Mouse (Mus musculus) heart, postnatal 14 days (tissue): ENCODE measurements around the gene Dock8. TPM values are rescaled to one million over a fixed set of nuclear protein-coding genes. Genes with fewer than 3 reads are reported as not detected.

Experiments used
- DNase-seq, 2 experiments: peaks; one replicate each; pipeline ENCODE4 v3.0.0; 2021 to 2022
- intact Hi-C: fragments of 180-260 bp; cut with DNase I; formaldehyde crosslinking; loops from one replicate; pipeline ENCODE4 v1.15.1; 2025
- total RNA-seq, 2 experiments: library from RNA; stranded (reverse); gene quantifications; 2 replicates each; pipeline ENCODE4 v1.2.3; 2021

Gene Dock8
- total RNA-seq, 2 experiments from 2014 or later, result 16.0 to 19.8 TPM

DNA sequence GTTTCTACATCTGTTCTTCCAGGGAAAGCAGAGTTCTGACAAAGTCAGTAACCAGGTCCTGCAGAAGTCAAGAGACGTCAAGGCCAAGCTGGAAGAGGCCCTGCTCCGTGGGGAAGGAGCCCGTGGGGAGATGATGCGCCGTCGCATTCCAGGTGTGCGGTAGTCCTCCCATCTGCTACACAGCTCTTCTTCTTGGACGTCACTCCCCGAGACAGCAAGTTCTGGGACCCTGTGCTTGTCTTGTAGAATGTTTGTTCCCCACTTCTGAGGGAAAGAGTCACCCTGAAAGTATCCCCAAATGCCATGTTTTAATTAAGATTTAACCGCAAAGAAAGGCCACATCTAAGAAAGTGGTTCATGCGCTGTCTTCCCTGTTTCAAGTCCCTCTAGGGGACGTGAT, 164.1 kb downstream of the Dock8 start:
- DNase-seq, result no peak
- intact Hi-C loops, result no loop called here

DNA sequence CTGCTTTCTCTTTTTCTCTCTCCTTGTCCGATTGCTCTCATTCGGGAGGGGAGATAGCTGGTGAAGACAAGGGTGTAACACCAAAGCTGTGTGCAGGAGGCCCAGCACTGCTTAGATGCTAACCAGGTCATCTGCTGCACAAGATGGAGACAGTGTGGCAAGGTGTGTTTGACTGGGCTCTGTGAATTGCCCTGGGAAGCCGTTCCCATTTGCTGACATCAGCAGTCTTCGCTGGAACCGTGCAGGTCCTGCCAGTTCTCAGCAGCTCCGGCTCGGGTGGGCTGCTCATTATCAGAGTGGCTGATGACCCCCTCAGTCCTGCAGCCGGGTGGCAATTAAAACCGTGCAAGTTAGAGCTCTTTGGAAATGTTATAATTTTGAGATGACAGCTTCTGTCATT, 167.1 kb downstream of the Dock8 start:
- intact Hi-C loops, result no loop called here
- no peak for DNase-seq

DNA sequence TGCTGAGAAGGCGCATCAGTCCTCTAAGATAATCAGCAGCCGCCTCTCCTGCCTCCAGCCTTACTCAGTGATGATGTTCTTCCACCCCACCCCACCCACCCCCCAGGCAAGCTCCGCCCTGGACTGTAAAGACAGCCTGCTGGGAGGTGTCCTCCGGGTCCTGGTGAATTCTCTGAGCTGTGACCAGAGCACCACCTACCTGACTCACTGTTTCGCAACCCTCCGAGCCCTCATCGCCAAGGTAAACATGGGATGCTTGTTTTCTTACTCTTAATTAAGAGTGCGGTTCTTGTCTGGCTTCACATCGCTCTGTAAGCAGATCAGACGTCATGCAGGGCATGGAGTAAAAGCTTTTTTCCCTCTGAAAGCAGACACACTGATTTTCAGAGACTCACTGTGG, 172.1 kb downstream of the Dock8 start:
- intact Hi-C loops, result no loop called here
- no peak for DNase-seq

DNA sequence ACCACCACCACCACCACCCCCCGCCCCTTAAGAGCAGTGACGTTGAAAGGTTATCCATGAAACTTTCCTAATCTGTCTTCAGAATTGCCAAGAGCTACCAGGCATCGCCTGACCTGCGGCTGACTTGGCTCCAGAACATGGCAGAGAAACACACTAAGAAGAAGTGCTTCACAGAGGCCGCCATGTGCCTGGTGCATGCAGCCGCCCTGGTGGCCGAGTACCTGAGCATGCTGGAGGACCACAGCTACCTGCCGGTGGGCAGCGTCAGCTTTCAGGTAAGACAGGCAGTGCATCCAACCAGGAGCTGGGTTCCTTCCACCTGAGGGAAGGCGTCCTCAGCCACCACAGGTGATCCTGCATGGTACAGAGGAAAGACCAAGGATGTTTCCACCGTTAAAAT, 177.4 kb downstream of the Dock8 start:
- DNase-seq, result no peak

DNA sequence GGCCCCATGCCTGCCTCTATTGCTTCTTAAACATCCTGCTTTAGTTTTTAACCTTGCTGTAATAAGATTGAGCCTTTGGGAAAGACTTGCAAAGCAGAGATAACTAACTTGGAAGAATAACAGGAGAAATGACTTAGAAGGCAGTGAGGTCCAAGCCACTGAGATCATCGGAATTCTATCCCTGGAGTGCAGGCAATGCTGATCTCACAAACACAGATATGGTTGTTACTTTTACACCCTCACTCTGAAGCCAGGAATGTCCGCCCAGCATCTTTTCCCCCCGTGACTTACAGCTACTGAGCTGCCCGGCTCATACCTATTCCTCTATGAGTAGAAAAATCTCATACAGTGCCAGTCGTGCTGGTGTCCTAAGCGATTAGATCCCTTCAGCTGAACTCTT, 180.7 kb downstream of the Dock8 start:
- DNase-seq, result peak; percentile 25 to 48
- intact Hi-C loops, result loop anchor here (5.0 kb wide), 1 partner anchor 48 kb away; no protein-coding TSS in a partner anchor

More for the DNA sequence above, 177.4 kb downstream of the Dock8 start:
- intact Hi-C loops, result no loop called here

DNA sequence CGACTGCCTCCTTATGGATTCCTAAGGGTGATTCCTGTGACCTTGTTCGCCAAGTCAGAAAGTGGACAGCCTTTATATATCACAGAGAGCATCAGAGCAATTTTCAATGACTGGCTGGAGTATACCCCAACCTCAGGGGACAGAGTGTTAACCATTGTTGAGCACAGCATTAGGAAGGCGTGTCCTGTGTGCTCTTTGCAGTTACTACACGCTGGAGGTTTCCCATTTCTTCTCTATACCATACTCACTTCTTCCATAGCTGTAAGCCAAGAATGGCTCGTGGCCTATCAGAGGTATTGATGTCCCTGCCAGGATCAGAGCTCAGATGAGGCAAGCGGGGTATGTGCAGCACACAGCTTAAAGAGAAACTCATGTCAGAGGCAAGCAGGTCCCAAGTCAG, 181.2 kb downstream of the Dock8 start:
- no peak for DNase-seq
- intact Hi-C loops, result loop anchor here (5.0 kb wide), 1 partner anchor 48 kb away; no protein-coding TSS in a partner anchor

DNA sequence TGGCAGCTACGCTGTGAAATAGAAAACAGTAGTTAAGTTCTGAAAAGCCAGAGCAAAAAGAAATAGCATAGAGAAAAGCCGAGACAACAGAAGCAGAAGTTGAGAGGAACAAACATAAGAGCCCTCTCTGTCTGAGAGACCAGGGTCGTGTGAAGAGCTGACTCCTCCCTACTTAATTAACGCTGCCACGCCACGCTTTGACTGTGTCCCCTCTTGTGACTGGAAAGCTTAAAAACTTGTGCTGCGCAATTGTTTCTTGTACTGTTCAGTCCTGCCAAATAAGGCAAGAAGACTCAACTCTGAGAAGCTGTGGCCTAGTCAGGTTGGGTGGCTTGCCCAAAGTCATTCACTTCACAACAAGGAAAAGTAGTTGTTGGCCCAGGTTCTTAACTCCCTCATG, 184.7 kb downstream of the Dock8 start:
- intact Hi-C loops, result loop anchor here (5.0 kb wide), 1 partner anchor 52 kb away; no protein-coding TSS in a partner anchor
- DNase-seq, result no peak

DNA sequence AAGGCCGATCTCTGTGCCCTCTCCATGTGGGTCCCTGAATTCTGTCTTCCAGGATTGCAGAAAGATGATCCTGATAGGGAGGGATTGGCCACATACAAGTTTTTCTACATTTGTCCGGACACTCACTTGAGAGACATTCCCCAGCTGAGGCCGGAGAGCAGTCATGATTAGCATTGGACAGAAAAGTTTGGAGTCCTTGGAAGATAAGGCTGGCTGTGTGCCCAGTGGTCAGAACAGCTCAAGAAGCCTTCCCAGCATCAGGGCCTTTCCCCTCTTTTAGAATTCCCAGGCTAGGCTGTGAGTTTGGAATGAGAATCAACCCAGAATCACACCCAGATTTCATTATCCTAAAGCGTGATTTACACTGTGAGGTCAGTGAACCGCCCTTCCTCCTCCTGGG, 187.0 kb downstream of the Dock8 start:
- intact Hi-C loops, result no loop called here
- peak; percentile 70 to 71 for DNase-seq

DNA sequence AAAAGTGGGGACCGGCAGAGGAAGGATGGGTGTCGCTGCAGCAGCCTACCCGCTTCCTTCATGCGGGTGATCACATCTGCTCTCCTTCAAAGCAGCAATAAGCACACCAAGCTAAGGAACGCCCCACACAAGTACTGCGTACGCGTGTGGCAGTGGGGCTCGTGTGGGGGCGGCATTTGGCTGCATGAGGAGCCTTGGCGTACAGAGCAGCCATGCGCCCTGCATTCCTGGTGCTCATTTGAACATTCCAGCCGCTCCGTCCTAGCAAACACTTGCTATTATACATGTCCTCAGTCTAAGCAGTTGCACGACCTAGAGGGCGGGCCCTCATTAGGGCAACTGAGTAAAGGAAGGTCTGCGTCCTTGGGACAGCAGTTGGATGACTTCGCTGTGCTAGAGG, 188.3 kb downstream of the Dock8 start:
- intact Hi-C loops, result no loop called here

DNA sequence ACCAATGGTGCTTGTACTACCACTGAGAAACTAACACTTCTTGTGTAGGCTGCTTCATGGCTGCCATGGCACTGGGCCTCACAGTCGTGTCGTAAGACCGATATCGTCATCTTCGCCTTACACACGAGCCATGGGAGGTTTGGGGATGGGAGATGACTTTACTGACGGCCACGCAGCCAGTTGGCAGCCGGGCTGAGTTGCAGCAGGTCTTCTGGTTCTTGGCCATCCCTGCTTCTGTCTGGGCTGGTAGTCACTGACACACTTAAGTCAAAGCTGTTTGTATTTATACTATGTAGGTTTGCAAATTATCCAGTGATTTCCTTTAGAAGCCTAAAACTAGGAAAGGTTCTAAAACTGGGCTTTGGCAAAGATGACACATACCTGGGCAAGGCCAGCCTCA, 194.4 kb downstream of the Dock8 start:
- intact Hi-C loops, result no loop called here

More for the DNA sequence above, 188.3 kb downstream of the Dock8 start:
- DNase-seq, result peak in 1 of 2 experiments; percentile 20

DNA sequence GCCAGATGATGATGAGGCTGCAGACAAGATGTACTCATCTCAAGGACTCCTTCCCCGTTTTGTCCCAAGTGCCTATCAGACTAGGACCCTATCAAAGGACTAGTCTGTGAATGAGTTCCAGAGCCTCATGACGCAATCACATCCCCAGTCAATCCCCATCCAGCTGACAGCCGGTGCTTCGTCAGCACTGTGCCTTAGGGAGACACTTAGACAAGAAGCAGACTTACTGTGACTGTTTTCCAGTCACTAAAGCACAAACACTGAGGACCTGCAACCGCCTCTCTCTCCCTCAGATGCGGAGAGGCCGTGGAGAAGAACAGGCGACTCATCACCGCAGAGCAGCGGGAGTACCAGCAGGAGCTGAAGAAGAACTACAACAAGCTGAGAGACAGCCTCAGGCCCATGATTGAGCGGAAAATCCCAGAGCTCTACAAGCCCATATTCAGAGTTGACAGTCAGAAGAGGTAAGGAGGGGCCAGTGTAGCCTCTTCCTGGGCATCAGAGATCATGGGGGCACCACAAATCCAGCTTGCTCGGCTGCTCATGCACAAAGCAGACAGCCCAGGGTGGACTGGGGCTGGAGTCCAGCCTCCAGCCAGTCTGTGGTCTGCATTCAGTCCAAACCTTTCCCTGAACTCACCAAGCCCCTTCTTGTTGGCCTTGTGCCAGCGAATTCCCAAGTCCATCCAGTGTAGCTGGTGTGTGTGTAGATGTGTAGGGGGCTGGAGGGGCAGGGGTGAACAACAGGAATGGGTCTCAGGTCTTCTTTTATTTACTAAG, 200.9 kb downstream of the Dock8 start:
- DNase-seq, result peak in 1 of 2 experiments; percentile 16
- intact Hi-C loops, result no loop called here

More for the DNA sequence above, 194.4 kb downstream of the Dock8 start:
- DNase-seq, result peak in 1 of 2 experiments; percentile 30

DNA sequence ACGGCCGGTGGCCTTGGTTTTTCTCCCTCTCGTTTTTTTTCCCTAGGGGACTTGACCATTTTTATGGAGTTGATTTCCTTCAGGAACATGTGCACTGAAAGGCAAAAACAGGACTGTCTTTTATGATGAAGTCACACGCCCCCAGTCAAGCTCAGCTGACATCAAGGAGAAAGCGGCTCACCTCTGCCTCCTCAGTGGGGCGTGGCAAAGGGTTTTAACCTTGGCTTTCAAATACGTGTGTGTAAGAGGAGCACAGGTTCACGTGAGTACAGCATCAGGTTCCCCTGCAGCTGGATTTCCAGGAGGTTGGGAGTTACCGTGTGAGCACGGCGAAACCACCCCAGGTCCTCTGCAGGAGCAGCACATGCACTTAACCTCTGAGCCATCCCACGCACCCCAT, 203.7 kb downstream of the Dock8 start:
- intact Hi-C loops, result no loop called here
- DNase-seq, result no peak

DNA sequence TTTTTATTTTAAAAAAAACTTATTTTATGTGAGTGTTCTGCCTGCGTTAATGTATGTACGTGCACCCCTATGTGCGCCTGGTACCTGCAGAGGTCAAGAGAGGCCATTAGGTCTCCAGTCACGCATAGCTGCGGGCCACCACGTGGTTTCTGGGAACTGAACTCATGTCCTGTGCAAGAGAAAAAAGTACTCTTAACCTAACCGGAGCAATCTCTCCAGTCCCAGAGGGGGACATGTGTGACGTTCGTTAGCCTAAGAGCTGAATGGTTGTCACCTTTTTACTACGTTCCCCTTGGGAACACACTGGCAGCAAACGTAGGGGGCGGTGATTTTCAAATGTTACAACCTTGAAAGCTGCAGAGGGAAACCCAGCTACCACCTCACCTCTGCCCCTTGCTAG, 207.6 kb downstream of the Dock8 start:
- intact Hi-C loops, result no loop called here
- no peak for DNase-seq

DNA sequence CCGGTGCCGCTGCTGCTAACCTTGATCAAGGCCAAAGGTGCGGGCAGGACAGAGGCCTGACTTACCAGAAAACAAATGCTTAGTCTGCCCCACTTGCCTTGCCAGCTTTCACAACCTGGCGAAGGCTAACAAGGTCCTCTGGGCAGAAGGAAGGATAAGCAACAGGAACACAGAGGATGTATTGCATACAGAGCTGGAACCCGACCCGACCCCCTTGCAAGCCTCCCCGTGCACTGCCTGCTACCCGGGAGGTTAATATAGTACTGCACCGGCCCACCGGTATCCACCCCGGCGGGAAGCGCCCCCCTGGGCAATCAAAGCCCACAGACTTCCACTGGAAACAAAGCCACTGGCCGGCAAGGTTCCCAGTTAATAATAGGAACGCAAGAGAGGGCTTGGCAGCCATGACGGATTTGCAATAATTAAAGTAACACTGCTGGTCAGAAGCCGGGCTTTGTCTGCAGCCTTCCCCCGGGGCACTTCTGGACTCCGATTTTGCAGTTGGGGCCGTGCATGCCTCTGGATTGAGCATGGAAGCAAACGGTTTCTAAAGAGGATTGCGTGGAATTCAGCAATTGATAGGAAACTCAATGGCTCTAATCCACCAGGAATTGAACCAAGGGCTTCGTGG, 208.5 kb downstream of the Dock8 start:
- peak; percentile 35 to 48 for DNase-seq
- intact Hi-C loops, result no loop called here

DNA sequence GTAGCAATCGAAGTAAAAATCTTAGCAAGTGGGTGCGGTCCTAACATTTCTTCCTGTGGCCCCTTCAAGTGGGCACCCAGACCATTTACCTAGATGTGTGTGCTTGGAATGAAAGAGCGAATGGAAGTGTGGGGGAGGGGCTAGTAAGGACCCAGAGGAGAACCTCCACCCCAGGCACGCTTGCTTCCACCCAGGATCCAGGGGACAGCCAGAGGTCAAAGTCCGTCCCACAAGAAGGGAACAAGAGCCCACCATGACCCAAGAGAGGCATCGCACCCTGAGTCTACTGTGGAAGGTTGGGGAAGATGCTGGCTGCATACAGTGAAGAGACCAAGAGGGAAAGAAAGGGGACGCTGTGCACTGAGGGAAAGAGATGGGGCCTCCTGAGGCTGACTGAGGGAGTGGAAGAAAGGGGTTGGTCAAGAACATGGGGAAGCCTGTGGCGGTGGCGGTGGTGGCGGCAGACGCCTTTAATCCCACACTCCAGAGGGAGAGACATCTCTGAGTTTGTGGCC, 209.3 kb downstream of the Dock8 start:
- DNase-seq, result no peak
- intact Hi-C loops, result no loop called here

DNA sequence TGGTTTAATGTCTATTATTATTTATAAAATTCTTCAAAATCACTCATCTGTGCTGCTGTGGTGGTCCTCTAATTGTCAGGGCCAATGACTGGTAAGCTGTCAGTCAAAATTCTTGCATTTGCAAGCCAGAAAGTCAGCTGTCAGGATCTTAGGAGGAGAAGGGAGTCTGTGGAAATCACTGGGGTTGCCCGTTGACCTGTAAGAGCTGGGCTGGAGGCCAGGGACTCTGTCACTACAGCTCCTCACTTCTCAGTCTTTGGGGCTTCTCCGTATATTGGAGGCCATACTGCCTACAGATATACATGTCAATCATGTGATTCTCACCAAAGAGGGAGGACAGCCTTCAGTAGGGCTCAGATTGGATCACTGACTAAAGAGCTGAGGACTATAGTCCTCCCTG, 221.3 kb downstream of the Dock8 start:
- DNase-seq, result no peak
- intact Hi-C loops, result loop anchor here (5.0 kb wide), 1 partner anchor 92 kb away; no protein-coding TSS in a partner anchor

DNA sequence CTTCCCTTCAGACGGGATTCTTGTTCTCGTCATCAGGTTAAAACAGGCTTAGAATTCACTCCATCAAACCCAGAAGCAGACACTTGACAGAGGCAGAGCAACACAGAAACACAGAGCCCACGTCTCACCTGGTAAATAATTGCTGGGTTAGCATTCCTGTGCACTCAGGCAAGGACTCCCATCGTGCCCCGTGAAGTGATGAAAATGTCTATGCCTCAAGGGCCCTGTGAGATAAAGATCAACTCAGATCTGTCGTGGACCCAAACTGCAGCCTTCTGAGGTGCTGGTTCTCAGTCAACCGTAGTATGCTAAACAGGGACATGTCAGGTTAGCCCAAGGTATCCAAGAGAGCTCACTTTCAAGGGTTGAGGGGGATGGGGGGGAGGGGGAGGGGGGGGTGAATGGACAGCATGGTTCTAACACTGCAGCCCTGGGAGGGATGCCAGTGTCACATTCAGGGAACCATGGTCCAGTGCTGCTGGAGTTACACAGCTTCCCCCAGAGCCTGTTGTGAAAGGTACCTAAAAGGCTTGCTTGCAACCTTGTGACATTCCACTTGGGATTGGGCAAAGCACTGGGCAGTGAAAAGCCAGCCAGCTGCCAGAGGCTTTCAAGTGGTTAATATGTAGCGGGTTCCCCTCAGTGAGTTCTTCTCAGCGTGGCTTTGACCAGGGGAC, 222.8 kb downstream of the Dock8 start:
- no peak for DNase-seq
- intact Hi-C loops, result loop anchor here (5.0 kb wide), 1 partner anchor 90 kb away; no protein-coding TSS in a partner anchor

DNA sequence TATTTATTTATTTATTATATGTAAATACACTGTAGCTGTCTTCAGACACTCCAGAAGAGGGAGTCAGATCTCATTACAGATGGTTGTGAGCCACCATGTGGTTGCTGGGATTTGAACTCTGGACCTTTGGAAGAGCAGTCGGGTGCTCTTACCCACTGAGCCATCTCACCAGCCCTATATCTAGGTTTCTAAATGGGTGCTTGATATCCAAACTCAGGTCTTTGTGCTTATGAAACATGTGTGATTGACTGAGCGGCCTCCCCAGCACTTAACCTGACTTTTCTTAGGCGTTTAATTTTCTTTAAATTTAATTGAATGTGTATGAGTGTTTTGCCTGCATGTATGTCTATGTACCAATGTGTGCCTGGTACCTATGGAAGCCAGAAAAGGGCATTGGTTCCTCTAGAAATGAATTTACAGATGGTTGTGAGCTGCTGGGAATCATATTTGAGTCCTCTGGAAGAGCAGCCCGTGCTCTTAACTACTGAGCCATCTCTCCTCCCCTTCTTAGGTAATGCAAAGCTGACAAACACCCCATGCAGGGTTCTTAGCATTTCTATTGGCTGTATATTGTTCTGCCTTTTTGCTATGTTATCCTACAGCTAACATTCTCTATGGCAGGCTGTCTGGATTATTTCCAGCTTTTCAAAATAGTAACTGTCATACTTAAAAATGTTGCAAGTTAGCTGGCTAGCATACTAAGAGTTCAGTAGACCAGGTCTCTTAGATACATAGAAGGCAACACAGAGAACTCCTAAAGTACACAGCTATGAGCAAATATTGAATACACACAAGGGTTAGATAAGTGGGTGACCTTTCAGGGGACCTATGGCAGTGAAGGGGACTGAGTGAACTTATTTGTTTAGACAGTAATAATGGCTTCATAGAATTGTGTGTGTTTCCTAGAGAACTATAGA, 231.0 kb downstream of the Dock8 start:
- DNase-seq, result no peak
- intact Hi-C loops, result no loop called here

DNA sequence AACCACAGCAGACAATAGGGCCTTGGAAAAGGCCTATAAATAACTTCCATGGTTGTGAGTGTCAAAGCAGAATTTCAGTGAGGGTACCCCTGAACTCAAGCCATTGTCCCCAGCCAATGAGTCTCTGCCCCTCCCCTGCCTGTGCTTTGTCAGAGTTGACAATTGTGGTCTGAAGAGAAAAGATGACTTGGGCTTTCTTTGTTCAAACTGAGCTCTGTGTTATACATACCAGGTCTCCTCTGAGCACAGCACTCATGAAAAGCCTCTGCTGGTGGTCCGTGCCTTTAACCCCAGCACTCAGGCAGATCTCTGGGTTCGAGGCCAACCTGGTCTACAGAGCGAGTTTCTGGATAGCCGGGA, 231.6 kb downstream of the Dock8 start:
- no peak for DNase-seq
- intact Hi-C loops, result no loop called here

DNA sequence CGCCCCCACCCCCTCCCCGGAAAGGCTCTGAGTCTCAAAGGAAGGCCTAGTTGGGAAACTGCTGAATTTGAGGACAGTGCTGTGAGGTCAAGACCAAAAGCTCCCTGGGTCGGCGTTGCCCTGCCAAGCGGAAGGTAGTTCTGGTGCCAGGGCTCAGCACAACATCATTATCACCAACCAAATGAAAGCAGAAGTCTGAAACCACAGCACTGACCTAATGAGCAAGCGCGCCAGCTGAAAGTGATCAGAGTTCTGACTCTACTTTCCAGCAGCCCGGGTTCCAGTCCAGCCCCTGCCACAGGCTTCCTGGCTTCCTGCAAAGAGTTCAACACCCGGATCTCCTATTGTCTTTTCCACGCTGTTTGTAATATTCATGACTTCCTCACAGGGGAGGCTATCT, 232.7 kb downstream of the Dock8 start:
- intact Hi-C loops, result no loop called here
- DNase-seq, result no peak
